Mouse (Mus musculus): ENCODE results near the gene Fras1. TPM values are rescaled to one million over a fixed set of nuclear protein-coding genes. Genes with fewer than 3 reads are reported as not detected.

Gene Fras1
- polyA plus RNA-seq, 1 experiment from 2014 or later: 18.7 TPM

DNA sequence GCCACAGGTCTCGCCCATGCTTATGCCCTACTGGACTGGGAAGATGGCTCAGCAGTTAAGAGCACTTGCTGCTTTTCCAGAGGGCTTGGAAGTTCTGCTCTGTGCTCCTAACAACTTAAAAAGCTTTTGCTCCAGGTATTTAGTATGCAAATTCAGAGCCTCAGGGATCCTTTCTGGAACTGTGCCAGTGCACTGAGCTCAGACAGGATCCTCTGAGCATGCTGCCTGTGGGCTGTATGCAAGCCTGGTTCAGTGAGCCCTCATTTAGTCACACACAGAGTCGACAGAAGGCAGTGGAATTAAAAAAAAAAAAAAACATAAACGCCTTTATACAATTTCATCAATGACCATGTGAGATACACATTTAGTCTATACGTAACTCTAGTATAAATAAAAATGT lies 436.9 kb downstream of the Fras1 start:
- Histone ChIP-seq H3K27me3 (ENCODE audit: control insufficient read depth, insufficient read depth, low read length) (no peaks in the 10 kb centered on the region), H3K9ac (ENCODE audit: low read length) (no peak overlapping the region), H3K36me3 (ENCODE audit: control insufficient read depth, insufficient read depth, low read length) (no peaks in the 10 kb centered on the region), H3K27ac (ENCODE audit: low read depth, low read length) (no peak overlapping the region), H3K4me1 (replicated peaks; ENCODE audit: control insufficient read depth, insufficient read depth, low read length) (no peaks in the 10 kb centered on the region), H3K4me3 (ENCODE audit: low read depth, low read length) (no peak overlapping the region), H3K9me3 (ENCODE audit: control insufficient read depth, low read length) (no peaks in the 10 kb centered on the region), H3K4me2 (ENCODE audit: low read depth, low read length, severe bottlenecking) (no peak overlapping the region)
- DNase-seq (ENCODE audit: low spot score): no peak
- ATAC-seq (replicated peaks; ENCODE audit: low FRiP score): no peak
- 76% methylated on average over 4 of the region's 4 CpGs for WGBS

DNA sequence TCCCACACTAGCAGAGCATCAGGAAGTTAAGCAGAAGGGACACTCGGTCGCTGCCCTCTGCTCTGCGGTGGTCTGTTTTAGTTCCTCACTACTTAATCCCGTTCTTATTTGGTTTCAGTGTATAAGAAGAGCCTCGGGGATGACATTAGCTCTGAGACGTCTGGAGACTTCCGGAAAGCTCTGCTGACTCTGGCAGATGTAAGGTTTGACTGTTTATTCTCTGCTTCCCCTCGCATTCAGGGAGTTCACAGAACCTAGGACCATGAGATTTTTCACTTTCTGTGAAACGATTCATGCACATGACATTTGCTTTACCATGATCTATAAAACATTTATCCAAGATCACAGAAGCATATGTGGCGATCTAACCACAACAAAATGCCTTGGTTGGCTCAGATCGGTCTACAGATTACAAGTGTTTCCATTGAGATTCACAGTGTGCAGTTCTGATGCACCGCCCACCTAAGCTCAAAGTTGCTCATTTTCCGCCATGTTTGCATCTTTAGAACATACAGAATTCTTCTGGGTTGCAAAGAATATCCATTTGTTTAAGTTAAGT lies 451.1 kb downstream of the Fras1 start:
- H3K27me3 ChIP-seq (ENCODE audit: control insufficient read depth, insufficient read depth, low read length): no peaks in the 10 kb centered on the region
- DNase-seq (ENCODE audit: low spot score): no peak
- no peak overlapping the region for H3K27ac ChIP-seq (ENCODE audit: low read depth, low read length)
- H3K9ac ChIP-seq (ENCODE audit: low read length): no peak overlapping the region
- H3K4me3 ChIP-seq (ENCODE audit: low read depth, low read length): no peak overlapping the region
- H3K36me3 ChIP-seq (ENCODE audit: control insufficient read depth, insufficient read depth, low read length): no peaks in the 10 kb centered on the region
- 89% methylated on average over 13 of the region's 13 CpGs for WGBS
- H3K4me1 ChIP-seq (replicated peaks; ENCODE audit: control insufficient read depth, insufficient read depth, low read length): no peaks in the 10 kb centered on the region
- H3K9me3 ChIP-seq (ENCODE audit: control insufficient read depth, low read length): no peaks in the 10 kb centered on the region
- H3K4me2 ChIP-seq (ENCODE audit: low read depth, low read length, severe bottlenecking): no peak overlapping the region
- no peak for ATAC-seq (replicated peaks; ENCODE audit: low FRiP score)

DNA sequence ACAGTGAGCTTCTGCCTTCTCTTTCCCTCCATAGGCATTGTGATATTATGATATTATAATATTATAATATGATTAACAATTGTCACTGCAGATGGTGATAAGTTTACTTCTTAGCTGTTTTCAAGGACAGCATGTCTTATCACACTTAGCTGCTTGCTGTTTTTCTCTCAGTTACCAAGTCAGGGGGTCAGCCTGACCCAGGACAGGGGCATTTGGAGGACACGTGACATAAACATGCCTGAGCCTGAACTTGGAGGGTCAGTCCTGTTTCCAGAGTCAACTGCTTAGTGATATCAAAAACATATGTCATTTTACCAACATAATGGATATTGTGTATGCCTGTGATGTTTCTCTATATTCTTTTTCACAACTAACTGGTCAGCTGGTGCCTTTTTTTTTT lies 453.4 kb downstream of the Fras1 start:
- H3K4me2 ChIP-seq (ENCODE audit: low read depth, low read length, severe bottlenecking): no peak overlapping the region
- no peak overlapping the region for H3K4me3 ChIP-seq (ENCODE audit: low read depth, low read length)
- H3K4me1 ChIP-seq (replicated peaks; ENCODE audit: control insufficient read depth, insufficient read depth, low read length): no peaks in the 10 kb centered on the region
- no peak overlapping the region for H3K9ac ChIP-seq (ENCODE audit: low read length)
- no peaks in the 10 kb centered on the region for H3K36me3 ChIP-seq (ENCODE audit: control insufficient read depth, insufficient read depth, low read length)
- ATAC-seq (replicated peaks; ENCODE audit: low FRiP score): no peak
- WGBS: 84% methylated on average over 1 of the region's 1 CpGs
- H3K27me3 ChIP-seq (ENCODE audit: control insufficient read depth, insufficient read depth, low read length): no peaks in the 10 kb centered on the region
- no peaks in the 10 kb centered on the region for H3K9me3 ChIP-seq (ENCODE audit: control insufficient read depth, low read length)
- no peak for DNase-seq (ENCODE audit: low spot score)
- no peak overlapping the region for H3K27ac ChIP-seq (ENCODE audit: low read depth, low read length)

Other genes starting within 250 kb of the Fras1 start
- gene Cnot6l, start 209.8 kb upstream of the Fras1 start, polyA plus RNA-seq (2014; fragmentation: Nextera tagmentation; extraction: Ambion mirVana): 10.9 and 11.8 TPM in 2 replicates
- 20.3 and 23.6 TPM in 2 replicates for gene Mrpl1, start 164.5 kb upstream of the Fras1 start, polyA plus RNA-seq (2014; fragmentation: Nextera tagmentation; extraction: Ambion mirVana)